Mouse (Mus musculus) C2C12 (cell line): ENCODE results near the gene Gm9745. TPM values are rescaled to one million over a fixed set of nuclear protein-coding genes. Genes with fewer than 3 reads are reported as not detected.
"Not testable (repeated sequence)": the region's sequence is repeated elsewhere in the genome, so short reads cannot be mapped to it uniquely, and the experiment has no call there.

Experiments used
- H3K27me3 ChIP-seq: one replicate; pipeline ENCODE4 v1.6.1; 2011; ENCODE audit not compliant: control insufficient read depth, insufficient read depth, insufficient read length
- H3K36me3 ChIP-seq: one replicate; pipeline ENCODE4 v1.6.1; 2011; ENCODE audit not compliant: control insufficient read depth, insufficient read depth
- H3K4me3 ChIP-seq: one replicate; pipeline ENCODE4 v1.5.1; 2011; ENCODE audit warnings: mild to moderate bottlenecking, control low read depth; ENCODE audit not compliant: poor library complexity, insufficient read depth, severe bottlenecking
- H3K79me2 ChIP-seq: one replicate; pipeline ENCODE4 v1.6.1; 2011; ENCODE audit not compliant: control insufficient read depth, insufficient read depth
- H3K79me3 ChIP-seq: one replicate; pipeline ENCODE4 v1.6.1; 2011; ENCODE audit warnings: low read depth, control low read depth
- H3ac ChIP-seq: one replicate; pipeline ENCODE3; 2011; ENCODE audit warnings: low read depth; ENCODE audit not compliant: control insufficient read depth, insufficient read length
- CEBPB ChIP-seq: IDR thresholded peaks from one replicate; pipeline ENCODE4 v1.6.1; 2011; ENCODE audit warnings: low read depth, mild to moderate bottlenecking, control low read depth, moderate library complexity
- CTCF ChIP-seq: IDR thresholded peaks from one replicate; pipeline ENCODE4 v1.5.1; 2011; ENCODE audit not compliant: control insufficient read depth, insufficient read depth, insufficient read length
- FOSL1 ChIP-seq: IDR thresholded peaks from one replicate; pipeline ENCODE4 v1.8.0; 2011; ENCODE audit warnings: mild to moderate bottlenecking, low read length; ENCODE audit not compliant: poor library complexity, insufficient read depth, severe bottlenecking
- MAX ChIP-seq: IDR thresholded peaks from one replicate; pipeline ENCODE4 v1.6.1; 2011; ENCODE audit warnings: mild to moderate bottlenecking, control low read depth
- MYOD1 ChIP-seq: IDR thresholded peaks from one replicate; pipeline ENCODE4 v1.6.1; 2011; ENCODE audit warnings: low read depth; ENCODE audit not compliant: control insufficient read depth, insufficient read length
- MYOG ChIP-seq: IDR thresholded peaks from one replicate; pipeline ENCODE4 v1.6.1; 2011; ENCODE audit not compliant: control insufficient read depth, insufficient read length; ENCODE audit errors: extremely low read depth
- USF1 ChIP-seq: IDR thresholded peaks from one replicate; pipeline ENCODE4 v1.6.1; 2011; ENCODE audit warnings: low read depth, mild to moderate bottlenecking, control low read depth, moderate library complexity
- polyA plus RNA-seq: library from polyadenylated mRNA; unstranded; fragments of >200 nt; fragmentation: generic; extraction: Trizol; gene quantifications from one replicate; pipeline ENCODE4 v1.2.1, GENCODE M21; 2012; ENCODE audit warnings: missing spikeins

The Gm9745 gene
- polyA plus RNA-seq, 1 experiment = not detected

GRCm38 (mm10) chr13:8972369-8972768 is 24.3 kb upstream of the Gm9745 start:
- Histone ChIP-seq H3ac (no peak overlapping the region), H3K79me3 (no peaks in the 10 kb centered on the region), H3K4me3 (no peak overlapping the region), H3K36me3 (peaks cover 95% of the 10 kb centered on the region), H3K27me3 (no peaks in the 10 kb centered on the region), H3K79me2 (peaks cover 7% of the 10 kb centered on the region)
- TF ChIP-seq MYOG = no peak
- no peak for TF ChIP-seq FOSL1
- TF ChIP-seq MYOD1 = no peak
- no peak for TF ChIP-seq CTCF
- TF ChIP-seq USF1 = no peak
- no peak for TF ChIP-seq CEBPB
- TF ChIP-seq MAX = no peak

GRCm38 (mm10) chr13:8967742-8968141 is 19.7 kb upstream of the Gm9745 start:
- peaks cover 59% of the 10 kb centered on the region for H3K36me3 ChIP-seq
- no peak for TF ChIP-seq CEBPB
- no peak for TF ChIP-seq CTCF
- no peak for TF ChIP-seq USF1

GRCm38 (mm10) chr13:8965224-8965623 is 17.2 kb upstream of the Gm9745 start:
- peaks cover 33% of the 10 kb centered on the region for H3K36me3 ChIP-seq
- no peaks in the 10 kb centered on the region for H3K27me3 ChIP-seq
- no peak overlapping the region for H3K4me3 ChIP-seq
- no peaks in the 10 kb centered on the region for H3K79me2 ChIP-seq
- H3K79me3 ChIP-seq = no peaks in the 10 kb centered on the region
- no peak overlapping the region for H3ac ChIP-seq
- no peak for TF ChIP-seq USF1
- no peak for TF ChIP-seq CEBPB
- no peak for TF ChIP-seq MAX
- no peak for TF ChIP-seq CTCF
- TF ChIP-seq FOSL1 = no peak
- no peak for TF ChIP-seq MYOG
- TF ChIP-seq MYOD1 = no peak

More at GRCm38 (mm10) chr13:8967742-8968141, 19.7 kb upstream of the Gm9745 start:
- no peak overlapping the region for H3ac ChIP-seq
- no peaks in the 10 kb centered on the region for H3K79me3 ChIP-seq
- no peaks in the 10 kb centered on the region for H3K27me3 ChIP-seq
- H3K79me2 ChIP-seq = no peaks in the 10 kb centered on the region
- no peak overlapping the region for H3K4me3 ChIP-seq

- H3K36me3 ChIP-seq = peaks cover 10% of the 10 kb centered on the region
- not testable (repeated sequence) for H3K27me3 ChIP-seq, H3K79me3 ChIP-seq, H3K4me3 ChIP-seq, H3K79me2 ChIP-seq, H3ac ChIP-seq
Measured at GRCm38 (mm10) chr13:8962266-8962665, 14.2 kb upstream of the Gm9745 start.

GRCm38 (mm10) chr13:8961128-8961888 is 13.3 kb upstream of the Gm9745 start:
- not testable (repeated sequence) for H3K27me3 ChIP-seq, H3K4me3 ChIP-seq, H3K79me3 ChIP-seq, H3ac ChIP-seq, H3K79me2 ChIP-seq, H3K36me3 ChIP-seq

GRCm38 (mm10) chr13:8959554-8959953 is 11.5 kb upstream of the Gm9745 start:
- not testable (repeated sequence) for H3K79me3 ChIP-seq, H3K79me2 ChIP-seq, H3ac ChIP-seq, H3K36me3 ChIP-seq, H3K4me3 ChIP-seq, H3K27me3 ChIP-seq

- not testable (repeated sequence) for H3K36me3 ChIP-seq, H3K27me3 ChIP-seq, H3K4me3 ChIP-seq, H3ac ChIP-seq, H3K79me3 ChIP-seq, H3K79me2 ChIP-seq
Measured at GRCm38 (mm10) chr13:8959058-8959457, 11.0 kb upstream of the Gm9745 start.

GRCm38 (mm10) chr13:8956873-8957272 is 8.8 kb upstream of the Gm9745 start:
- H3ac ChIP-seq = not testable (repeated sequence)

GRCm38 (mm10) chr13:8955127-8955526 is 7.1 kb upstream of the Gm9745 start:
- H3K79me2 ChIP-seq, H3K36me3 ChIP-seq, H3K27me3 ChIP-seq, H3K4me3 ChIP-seq, H3K79me3 ChIP-seq, H3ac ChIP-seq: not testable (repeated sequence)

More at GRCm38 (mm10) chr13:8956873-8957272, 8.8 kb upstream of the Gm9745 start:
- H3K4me3 ChIP-seq, H3K79me2 ChIP-seq, H3K36me3 ChIP-seq, H3K79me3 ChIP-seq, H3K27me3 ChIP-seq: not testable (repeated sequence)

GRCm38 (mm10) chr13:8952563-8952962 is 4.5 kb upstream of the Gm9745 start, which contains the start of gene Idi2:
Gene Idi2 (plus strand): TSS chr13:8952863.
- not testable (repeated sequence) for H3ac ChIP-seq, H3K4me3 ChIP-seq, H3K27me3 ChIP-seq

More at GRCm38 (mm10) chr13:8952563-8952962, 4.5 kb upstream of the Gm9745 start, which contains the start of gene Idi2:
- not testable (repeated sequence) for H3K36me3 ChIP-seq, H3K79me2 ChIP-seq, H3K79me3 ChIP-seq
